ENCODE assay signal across 16 mouse cellular contexts in the genomic region with DNA sequence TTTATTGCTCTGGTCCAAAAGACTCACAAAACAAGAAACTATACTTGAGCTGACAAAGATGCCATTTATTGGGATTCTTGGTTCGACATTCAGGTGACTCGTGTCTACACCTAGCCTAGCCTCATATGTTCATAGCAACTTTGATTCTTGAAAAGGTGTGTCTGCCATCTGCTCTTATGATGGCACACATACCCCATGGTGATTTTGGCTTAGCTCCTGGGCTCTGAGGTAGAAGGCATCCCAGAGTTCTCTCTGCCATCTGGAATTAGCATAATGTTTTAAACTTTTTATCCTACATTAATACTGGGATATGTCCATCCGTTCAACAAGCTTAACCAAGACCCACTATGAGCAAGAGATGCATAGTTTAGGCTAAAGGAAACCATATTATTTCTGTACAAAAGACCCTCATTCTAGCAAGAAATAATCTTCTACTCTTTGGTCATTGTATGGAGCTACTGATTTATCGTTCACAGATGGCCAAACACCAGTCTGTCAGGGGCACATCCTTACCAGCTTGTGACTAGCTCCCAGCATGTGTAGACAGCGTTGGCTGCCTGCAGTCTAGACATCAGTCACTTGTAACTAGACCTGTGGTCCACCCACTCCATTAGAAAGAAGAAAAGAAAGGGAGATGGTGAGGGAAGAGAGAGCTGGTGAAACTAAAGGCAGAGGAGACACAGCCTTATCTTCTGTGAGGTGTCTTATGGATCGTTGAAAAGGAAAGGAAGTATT.
A peak's percentile ranks its signal among the peaks of the same experiment; 100 is the strongest.
DNase-seq lines count a peak whose midpoint lies in the region; ATAC-seq lines count a peak whose summit lies in the region.
"Had no signal": no experiment of that assay in that cellular context is flagged by ENCODE, and none has a peak within 500 bp of the region (broad histone marks: within the 10 kb centered on the region; RNA-seq: fewer than 3 reads in every experiment).

No protein-coding gene starts in this region.

- H3K27me3 ChIP-seq in heart, embryonic 12.5 days (replicated peaks): no peaks in the 10 kb centered on the region
- H3K27me3 ChIP-seq in midbrain, embryonic 15.5 days (replicated peaks): no peaks in the 10 kb centered on the region
- no peaks in the 10 kb centered on the region for H3K27me3 ChIP-seq in midbrain, embryonic 13.5 days
- H3K27me3 ChIP-seq: embryonic facial prominence, embryonic 13.5 days; intestine, embryonic 15.5 days; liver, embryonic 12.5 days; Patski had no signal

- ATAC-seq in heart, embryonic 12.5 days (ENCODE audit: insufficient number of reproducible peaks, low FRiP score): no peak
- ATAC-seq in midbrain, embryonic 15.5 days (replicated peaks): no peak
- ATAC-seq in midbrain, embryonic 13.5 days: no peak
- ATAC-seq: intestine, embryonic 15.5 days; liver, embryonic 12.5 days; Patski had no signal

- peaks cover 22% of the 10 kb centered on the region for H3K4me1 ChIP-seq in heart, embryonic 12.5 days (replicated peaks)
- H3K4me1 ChIP-seq in midbrain, embryonic 15.5 days: peaks cover 29% of the 10 kb centered on the region
- peaks cover 37% of the 10 kb centered on the region for H3K4me1 ChIP-seq in midbrain, embryonic 13.5 days (replicated peaks)

- H3K9ac ChIP-seq in heart, embryonic 12.5 days: no peak overlapping the region
- H3K9ac ChIP-seq in midbrain, embryonic 15.5 days: no peak overlapping the region
- no peak overlapping the region for H3K9ac ChIP-seq in midbrain, embryonic 13.5 days (replicated peaks)
- H3K9ac ChIP-seq: embryonic facial prominence, embryonic 13.5 days; intestine, embryonic 15.5 days; liver, embryonic 12.5 days; lung, embryonic 15.5 days had no signal

- H3K4me2 ChIP-seq in heart, embryonic 12.5 days: no peak overlapping the region
- H3K4me2 ChIP-seq in midbrain, embryonic 15.5 days: no peak overlapping the region
- no peak overlapping the region for H3K4me2 ChIP-seq in midbrain, embryonic 13.5 days (replicated peaks)
- H3K4me2 ChIP-seq: embryonic facial prominence, embryonic 13.5 days; intestine, embryonic 15.5 days; liver, embryonic 12.5 days; lung, embryonic 15.5 days had no signal

- no peaks in the 10 kb centered on the region for H3K36me3 ChIP-seq in heart, embryonic 12.5 days
- H3K36me3 ChIP-seq in midbrain, embryonic 15.5 days (replicated peaks): no peaks in the 10 kb centered on the region
- no peaks in the 10 kb centered on the region; the same call in 1 of the 2 replicates for H3K36me3 ChIP-seq in midbrain, embryonic 13.5 days
- H3K36me3 ChIP-seq: embryonic facial prominence, embryonic 13.5 days; intestine, embryonic 15.5 days; liver, embryonic 12.5 days; lung, embryonic 15.5 days had no signal

- H3K4me3 ChIP-seq in heart, embryonic 12.5 days: no peak overlapping the region
- H3K4me3 ChIP-seq in midbrain, embryonic 15.5 days: no peak overlapping the region
- H3K4me3 ChIP-seq in midbrain, embryonic 13.5 days (replicated peaks): no peak overlapping the region
- H3K4me3 ChIP-seq: embryonic facial prominence, embryonic 13.5 days; intestine, embryonic 15.5 days; liver, embryonic 12.5 days; lung, embryonic 15.5 days had no signal

- no peak overlapping the region for H3K27ac ChIP-seq in heart, embryonic 12.5 days (ENCODE audit: poor library complexity, severe bottlenecking)
- H3K27ac ChIP-seq in midbrain, embryonic 15.5 days: 0 out of 2 replicates have a peak overlapping the region, but pooled peaks have one; percentile 18
- no peak overlapping the region for H3K27ac ChIP-seq in midbrain, embryonic 13.5 days
- H3K27ac ChIP-seq: embryonic facial prominence, embryonic 13.5 days; intestine, embryonic 15.5 days; kidney, postnatal 0 days; liver, embryonic 12.5 days; lung, embryonic 15.5 days had no signal

- no peaks in the 10 kb centered on the region for H3K9me3 ChIP-seq in heart, embryonic 12.5 days (replicated peaks)
- H3K9me3 ChIP-seq in midbrain, embryonic 15.5 days: no peaks in the 10 kb centered on the region
- H3K9me3 ChIP-seq in midbrain, embryonic 13.5 days: no peaks in the 10 kb centered on the region
- H3K9me3 ChIP-seq: embryonic facial prominence, embryonic 13.5 days; intestine, embryonic 15.5 days; liver, embryonic 12.5 days; lung, embryonic 15.5 days had no signal

- DNase-seq in heart, adult 11 months: peak; percentile 42
- peak; percentile 95 to 96 for DNase-seq in cerebellum, postnatal 10 days
- DNase-seq in gastrocnemius, adult 8-10 months (ENCODE audit: low spot score in 2 of 2): no peak
- no peak for DNase-seq in urinary bladder, postnatal 14 days (ENCODE audit: low spot score)
- DNase-seq: B cell, adult 2 months; spleen, adult 18-20 months; thymus, postnatal 14 days had no signal

- 84% methylated on average over 6 of the region's 6 CpGs for WGBS in heart, embryonic 12.5 days
- WGBS in midbrain, embryonic 15.5 days: 90% methylated on average over 6 of the region's 6 CpGs
- WGBS in midbrain, embryonic 13.5 days: 90% methylated on average over 6 of the region's 6 CpGs

Comparison
In these comparisons a context has a peak if more than half of its experiments do, and no peak if none do; other contexts are left out.
1. DNase-seq: peak in heart, adult 11 months (single experiment) and cerebellum, postnatal 10 days (2 of 2); none in gastrocnemius, adult 8-10 months (0 of 2) and urinary bladder, postnatal 14 days (single experiment).